Mouse (Mus musculus): ENCODE measurements at regions not wholly inside any gene's neighbourhood (a gene's known extent, or its start where the extent isn't known, plus 50 kb on each side); places are given as distances from the start of the nearest gene placed in this dataset.
A peak's percentile ranks its signal among the peaks of the same experiment; 100 is the strongest.

- DNase-seq = no peak
Observed at GRCm38 (mm10) chr6:94768230-94768629, 68.3 kb upstream of the Lrig1 start.

- no peak for DNase-seq
Observed at GRCm38 (mm10) chr6:94765724-94766123, 65.8 kb upstream of the Lrig1 start.

GRCm38 (mm10) chr6:94761341-94761740 is 61.4 kb upstream of the Lrig1 start:
- DNase-seq = no peak

- peak; percentile 38 to 47 for DNase-seq
Observed at GRCm38 (mm10) chr6:94760629-94761111, 60.7 kb upstream of the Lrig1 start.

GRCm38 (mm10) chr6:94759649-94760048 is 59.7 kb upstream of the Lrig1 start:
- DNase-seq = no peak

- no peak for DNase-seq
Observed at GRCm38 (mm10) chr6:94756006-94756405, 56.0 kb upstream of the Lrig1 start.

- DNase-seq = no peak
Observed at GRCm38 (mm10) chr6:94755297-94755831, 55.4 kb upstream of the Lrig1 start.

GRCm38 (mm10) chr6:94754522-94754921 is 54.6 kb upstream of the Lrig1 start:
- DNase-seq = no peak

- no peak for DNase-seq
Observed at GRCm38 (mm10) chr6:94751101-94751440, 51.1 kb upstream of the Lrig1 start.

- DNase-seq = no peak
Observed at GRCm38 (mm10) chr6:94750228-94751100, 50.5 kb upstream of the Lrig1 start.
